Mouse (Mus musculus) MEL (cell line): ENCODE measurements around the gene Mrpl43. TPM values are rescaled to one million over a fixed set of nuclear protein-coding genes. Genes with fewer than 3 reads are reported as not detected.

Experiments used
- DNase-seq: peaks from one replicate; pipeline ENCODE4 v3.0.0; 2011; ENCODE audit warnings: low read depth, low spot score
- H3K27ac ChIP-seq: 2 replicates; pipeline ENCODE4 v1.5.1; 2012; ENCODE audit warnings: low read depth, mild to moderate bottlenecking, control low read depth, low read length, moderate library complexity; ENCODE audit not compliant: control insufficient read depth
- H3K27me3 ChIP-seq, 2 experiments: fragments of 150-350 bp in 1 of 2; sonication (generic) in 1 of 2; 2 replicates each; pipeline ENCODE4 v1.6.1; 2012; ENCODE audit warnings: low read length in 2 of 2, mild to moderate bottlenecking in 2 of 2, improper control_type of control experiment in 1 of 2, moderate library complexity in 1 of 2; ENCODE audit not compliant: insufficient read depth in 2 of 2, control insufficient read depth in 1 of 2
- H3K36me3 ChIP-seq, 2 experiments: 2 replicates each; pipeline ENCODE4 v1.6.1; 2012 to 2014; ENCODE audit warnings: low read length in 2 of 2, improper control_type of control experiment in 1 of 2, inconsistent platforms in 1 of 2, mild to moderate bottlenecking in 1 of 2; ENCODE audit not compliant: insufficient read depth in 2 of 2, control insufficient read depth in 1 of 2
- H3K4me1 ChIP-seq, 2 experiments: fragments of 150-350 bp in 1 of 2; sonication (generic) in 1 of 2; 2 replicates each; pipeline ENCODE4 v1.6.1; 2012; ENCODE audit warnings: low read length in 2 of 2, improper control_type of control experiment in 1 of 2, mild to moderate bottlenecking in 1 of 2; ENCODE audit not compliant: insufficient read depth in 2 of 2, control insufficient read depth in 1 of 2
- H3K4me3 ChIP-seq, 2 experiments: fragments of 150-350 bp in 1 of 2; sonication (generic) in 1 of 2; 2 replicates each; pipeline ENCODE4 v1.5.1; 2012; ENCODE audit warnings: low read depth in 2 of 2, low read length in 2 of 2, mild to moderate bottlenecking in 2 of 2, moderate library complexity in 2 of 2, control low read depth in 1 of 2, improper control_type of control experiment in 1 of 2; ENCODE audit not compliant: control insufficient read depth in 1 of 2, insufficient read depth in 1 of 2
- H3K79me2 ChIP-seq: 2 replicates; pipeline ENCODE4 v1.6.1; 2012; ENCODE audit warnings: mild to moderate bottlenecking, low read length, moderate library complexity; ENCODE audit not compliant: control insufficient read depth, poor library complexity, insufficient read depth
- H3K9ac ChIP-seq: 2 replicates; pipeline ENCODE4 v1.6.1; 2012; ENCODE audit warnings: low read depth, mild to moderate bottlenecking, control low read depth, low read length, moderate library complexity; ENCODE audit not compliant: control insufficient read depth, poor library complexity, severe bottlenecking
- H3K9me3 ChIP-seq: fragments of 150-350 bp; sonication (generic); replicated peaks from 2 replicates; pipeline ENCODE4 v1.6.1; 2012; ENCODE audit warnings: mild to moderate bottlenecking, low read length, improper control_type of control experiment, moderate library complexity; ENCODE audit not compliant: insufficient read depth
- BHLHE40 ChIP-seq: IDR thresholded peaks from 2 replicates; pipeline ENCODE4 v1.6.1; 2012; ENCODE audit warnings: low read depth, mild to moderate bottlenecking, inconsistent platforms, low read length, improper control_type of control experiment, borderline replicate concordance
- CHD2 ChIP-seq: IDR thresholded peaks from 2 replicates; pipeline ENCODE4 v1.6.1; 2011; ENCODE audit warnings: low read length, improper control_type of control experiment
- ELF1 ChIP-seq: IDR thresholded peaks from 2 replicates; pipeline ENCODE4 v1.6.1; 2014; ENCODE audit warnings: low read depth, mild to moderate bottlenecking, inconsistent platforms, low read length, improper control_type of control experiment, moderate library complexity
- ETS1 ChIP-seq: IDR thresholded peaks from 2 replicates; pipeline ENCODE4 v1.6.1; 2012; ENCODE audit warnings: low read depth, mild to moderate bottlenecking, inconsistent platforms, low read length, improper control_type of control experiment, moderate library complexity
- GATA1 ChIP-seq: IDR thresholded peaks from 2 replicates; pipeline ENCODE4 v1.6.1; 2011; ENCODE audit warnings: low read depth, low read length, improper control_type of control experiment
- JUND ChIP-seq: IDR thresholded peaks from 2 replicates; pipeline ENCODE4 v1.6.1; 2011; ENCODE audit warnings: low read depth, mild to moderate bottlenecking, improper control_type of control experiment, low read length
- KAT2A ChIP-seq: conservative IDR thresholded peaks from 2 replicates; pipeline ENCODE4 v1.6.1; 2012; ENCODE audit warnings: low read depth, low read length, improper control_type of control experiment, inconsistent platforms
- MAFK ChIP-seq: IDR thresholded peaks from 2 replicates; pipeline ENCODE4 v1.6.1; 2011; ENCODE audit warnings: low read depth, mild to moderate bottlenecking, low read length, improper control_type of control experiment, borderline replicate concordance
- MAZ ChIP-seq: IDR thresholded peaks from 2 replicates; pipeline ENCODE4 v1.6.1; 2012; ENCODE audit warnings: low read depth, mild to moderate bottlenecking, inconsistent platforms, low read length, improper control_type of control experiment
- MXI1 ChIP-seq: IDR thresholded peaks from 2 replicates; pipeline ENCODE4 v1.6.1; 2011; ENCODE audit warnings: mild to moderate bottlenecking, low read depth, low read length, improper control_type of control experiment
- MYB ChIP-seq: IDR thresholded peaks from 2 replicates; pipeline ENCODE4 v1.6.1; 2011; ENCODE audit warnings: mild to moderate bottlenecking, low read depth, low read length, improper control_type of control experiment
- MYC ChIP-seq: IDR thresholded peaks from 2 replicates; pipeline ENCODE4 v1.6.1; 2011; ENCODE audit warnings: low read depth, mild to moderate bottlenecking, low read length, improper control_type of control experiment, moderate library complexity
- NRF1 ChIP-seq: IDR thresholded peaks from 2 replicates; pipeline ENCODE4 v1.6.1; 2014; ENCODE audit warnings: low read depth, mild to moderate bottlenecking, inconsistent platforms, low read length, improper control_type of control experiment, moderate library complexity; ENCODE audit not compliant: poor library complexity, insufficient read depth, severe bottlenecking
- POLR2AphosphoS2 ChIP-seq: IDR thresholded peaks from 2 replicates; pipeline ENCODE4 v1.6.1; 2011; ENCODE audit warnings: low read length, improper control_type of control experiment
- RAD21 ChIP-seq: IDR thresholded peaks from 2 replicates; pipeline ENCODE4 v1.6.1; 2011; ENCODE audit warnings: mild to moderate bottlenecking, low read depth, low read length, improper control_type of control experiment
- RCOR1 ChIP-seq: IDR thresholded peaks from 2 replicates; pipeline ENCODE4 v1.6.1; 2012; ENCODE audit warnings: low read depth, mild to moderate bottlenecking, inconsistent platforms, low read length, improper control_type of control experiment
- SIN3A ChIP-seq: IDR thresholded peaks from 2 replicates; pipeline ENCODE4 v1.6.1; 2012; ENCODE audit warnings: low read length, improper control_type of control experiment, inconsistent platforms
- SMC3 ChIP-seq: IDR thresholded peaks from 2 replicates; pipeline ENCODE4 v1.6.1; 2011; ENCODE audit warnings: low read depth, low read length, improper control_type of control experiment
- TAL1 ChIP-seq: IDR thresholded peaks from 2 replicates; pipeline ENCODE4 v1.6.1; 2012; ENCODE audit warnings: mild to moderate bottlenecking, inconsistent platforms, low read length, moderate library complexity, mixed read lengths
- UBTF ChIP-seq: IDR thresholded peaks from 2 replicates; pipeline ENCODE4 v1.6.1; 2012; ENCODE audit warnings: low read depth, mild to moderate bottlenecking, inconsistent platforms, low read length, improper control_type of control experiment, moderate library complexity, borderline replicate concordance; ENCODE audit not compliant: insufficient read depth
- USF2 ChIP-seq, 2 experiments: IDR thresholded peaks; 2 replicates each; pipeline ENCODE4 v1.6.1; 2011 to 2012; ENCODE audit warnings: improper control_type of control experiment in 2 of 2, low read length in 2 of 2, borderline replicate concordance in 1 of 2, inconsistent platforms in 1 of 2, low read depth in 1 of 2, mild to moderate bottlenecking in 1 of 2; ENCODE audit not compliant: insufficient read depth in 1 of 2
- ZKSCAN1 ChIP-seq: IDR thresholded peaks from 2 replicates; pipeline ENCODE4 v1.6.1; 2012; ENCODE audit warnings: low read depth, mild to moderate bottlenecking, inconsistent platforms, low read length, improper control_type of control experiment, moderate library complexity
- ZNF384 ChIP-seq: IDR thresholded peaks from 2 replicates; pipeline ENCODE4 v1.6.1; 2012; ENCODE audit warnings: low read depth, mild to moderate bottlenecking, inconsistent platforms, low read length, improper control_type of control experiment
- polyA plus RNA-seq, 2 experiments: library from polyadenylated mRNA; stranded (reverse) in 1 of 2; unstranded in 1 of 2; fragments of >175 nt in 1 of 2; fragments of >200 nt in 1 of 2; gene quantifications; 2 replicates each; pipeline versions ENCODE4 v1.2.1 to v1.2.4; 2012; ENCODE audit warnings: low replicate concordance in 2 of 2, low read depth in 1 of 2; ENCODE audit not compliant: insufficient read length in 2 of 2, insufficient read depth in 1 of 2, missing spikeins in 1 of 2
- total RNA-seq: library from RNA; depleted of rRNA; stranded (reverse); fragments of 300-350 nt; gene quantifications from 2 replicates; pipeline ENCODE4 v1.2.3, GENCODE M21; 2012

Gene Mrpl43
- total and polyA plus RNA-seq, 3 experiments: 136 to 145 TPM; not detected in 1

DNA sequence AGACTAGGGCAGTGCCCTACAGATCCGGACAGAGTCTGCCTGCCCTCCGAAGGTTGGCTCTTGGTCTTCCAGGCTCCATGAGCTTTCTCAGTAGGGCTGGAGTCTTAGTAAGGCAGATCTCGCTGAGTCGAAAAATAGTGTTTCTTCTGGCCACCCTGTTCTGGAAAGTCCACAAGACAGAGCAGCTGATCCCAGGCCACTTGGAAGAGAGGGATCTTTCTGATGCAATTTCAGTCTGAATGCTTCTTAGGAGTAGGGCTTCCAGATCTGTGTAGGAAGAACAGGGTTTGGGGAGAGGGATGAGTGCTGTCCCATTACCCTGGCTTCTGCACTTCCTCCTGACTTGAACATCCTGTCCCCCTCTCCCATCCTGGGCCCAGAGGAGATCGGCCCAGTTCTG, 39.4 kb upstream of the Mrpl43 start, which contains the start of gene Pdzd7:
Pdzd7 (minus strand) TSS at position 67 of the 400 bp plus-strand sequence.
- Histone ChIP-seq H3K27me3 (peaks cover 5 to 11% of the 10 kb centered on the region in 2 experiments; a peak in 3 of 4 replicates), H3K36me3 (peaks cover 0 to 5% of the 10 kb centered on the region in 2 experiments; a peak in 1 of 4 replicates), H3K27ac (no peak within 1 kb of the TSS), H3K9me3 (no peaks in the 10 kb centered on the region), H3K9ac (0 out of 2 replicates have a peak within 1 kb of the TSS, but pooled peaks have one; percentile 9), H3K4me3 (peak within 1 kb of the TSS; percentile 63 to 69; a peak in 3 of 4 replicates), H3K4me1 (peaks cover 5 to 13% of the 10 kb centered on the region in 2 experiments; a peak in 3 of 4 replicates), H3K79me2 (no peaks in the 10 kb centered on the region)
- TF ChIP-seq RCOR1 (no peak), TAL1 (no peak), MYB (no peak), ZKSCAN1 (no peak), MAFK (no peak), KAT2A (no peak), MAZ (no peak)
- no peak for DNase-seq

DNA sequence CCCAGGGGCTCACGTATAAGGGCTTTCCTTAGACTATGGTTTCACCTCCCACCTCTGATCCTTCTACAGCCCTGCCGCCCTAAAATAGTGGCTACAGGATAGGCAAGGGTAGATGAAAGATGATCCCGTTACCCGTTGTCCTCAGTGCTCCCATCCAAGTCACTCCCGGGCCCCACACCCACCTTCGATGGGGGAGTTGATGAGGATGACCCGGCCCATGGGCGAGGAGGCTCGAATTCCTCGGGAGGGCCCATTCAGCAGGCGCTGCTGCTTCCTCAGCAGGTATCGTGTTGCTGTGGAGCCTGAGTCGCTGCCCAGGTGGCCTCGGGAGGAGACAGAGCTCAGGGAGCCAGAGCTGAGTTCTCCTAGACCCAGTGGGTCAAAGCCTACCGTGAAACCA, 39.0 kb upstream of the Mrpl43 start:
- H3K4me1 ChIP-seq: peaks cover 5 to 13% of the 10 kb centered on the region in 2 experiments; a peak in 3 of 4 replicates
- TF ChIP-seq ZKSCAN1: no peak
- TF ChIP-seq CHD2: no peak
- no peak for TF ChIP-seq MYB
- no peak for TF ChIP-seq ZNF384
- no peak for TF ChIP-seq RAD21
- no peak for TF ChIP-seq NRF1
- TF ChIP-seq RCOR1: no peak
- no peak for TF ChIP-seq GATA1
- no peak for TF ChIP-seq MYC
- no peak for TF ChIP-seq SMC3
- no peak for TF ChIP-seq UBTF
- TF ChIP-seq USF2 (IDR thresholded peaks at IDR 0.05; ENCODE audit: borderline replicate concordance in 1 of 2, insufficient read depth in 1 of 2, low read depth in 1 of 2, low read length in 2 of 2): no peak
- no peak for TF ChIP-seq TAL1
- TF ChIP-seq BHLHE40: no peak
- TF ChIP-seq ETS1: no peak
- TF ChIP-seq JUND: no peak
- no peak for TF ChIP-seq SIN3A
- TF ChIP-seq ELF1: no peak
- TF ChIP-seq POLR2AphosphoS2: no peak
- TF ChIP-seq MXI1: no peak
- H3K4me3 ChIP-seq: no peak overlapping the region
- peaks cover 7 to 11% of the 10 kb centered on the region in 2 experiments for H3K27me3 ChIP-seq
- H3K9ac ChIP-seq: no peak overlapping the region
- H3K27ac ChIP-seq: no peak overlapping the region
- no peak for DNase-seq
- H3K9me3 ChIP-seq: no peaks in the 10 kb centered on the region
- peaks cover 0 to 5% of the 10 kb centered on the region in 2 experiments; a peak in 1 of 4 replicates for H3K36me3 ChIP-seq
- H3K79me2 ChIP-seq: no peaks in the 10 kb centered on the region
